Mouse (Mus musculus): Measurements from ENCODE around the gene Upk2.

Gene Upk2

GRCm38 (mm10) chr9:44454891-44455220 lies at the start of gene Upk2:
Gene Upk2 (minus strand): TSS chr9:44454976.
- DNase-seq (ENCODE audit: extremely low spot score, low read depth, low spot score): no peak

- DNase-seq (ENCODE audit: extremely low spot score, low read depth, low spot score): no peak
These were observed 47.2 kb upstream of the Upk2 start for GRCm38 (mm10) chr9:44502006-44502405.

- no peak for DNase-seq (ENCODE audit: extremely low spot score, low read depth, low spot score)
These were observed 46.6 kb upstream of the Upk2 start for GRCm38 (mm10) chr9:44501206-44501879.

- DNase-seq (ENCODE audit: extremely low spot score, low read depth, low spot score): no peak
These were observed 45.9 kb upstream of the Upk2 start for GRCm38 (mm10) chr9:44500638-44501175.

- no peak for DNase-seq (ENCODE audit: extremely low spot score, low read depth, low spot score)
These were observed 45.4 kb upstream of the Upk2 start for GRCm38 (mm10) chr9:44500163-44500533.

- DNase-seq (ENCODE audit: extremely low spot score, low read depth, low spot score): no peak
These were observed 44.8 kb upstream of the Upk2 start for GRCm38 (mm10) chr9:44499356-44500162.

GRCm38 (mm10) chr9:44498421-44499355 lies 43.9 kb upstream of the Upk2 start:
- no peak for DNase-seq (ENCODE audit: extremely low spot score, low read depth, low spot score)

- DNase-seq (ENCODE audit: extremely low spot score, low read depth, low spot score): no peak
These were observed 43.0 kb upstream of the Upk2 start for GRCm38 (mm10) chr9:44497624-44498377.

GRCm38 (mm10) chr9:44496803-44497461 lies 42.2 kb upstream of the Upk2 start:
- DNase-seq (ENCODE audit: extremely low spot score, low read depth, low spot score): no peak

- no peak for DNase-seq (ENCODE audit: extremely low spot score, low read depth, low spot score)
These were observed 41.1 kb upstream of the Upk2 start for GRCm38 (mm10) chr9:44495810-44496344.

GRCm38 (mm10) chr9:44494863-44495809 lies 40.4 kb upstream of the Upk2 start:
- no peak for DNase-seq (ENCODE audit: extremely low spot score, low read depth, low spot score)

GRCm38 (mm10) chr9:44494261-44494862 lies 39.6 kb upstream of the Upk2 start:
- DNase-seq (ENCODE audit: extremely low spot score, low read depth, low spot score): no peak

GRCm38 (mm10) chr9:44492631-44493461 lies 38.1 kb upstream of the Upk2 start:
- DNase-seq (ENCODE audit: extremely low spot score, low read depth, low spot score): no peak

GRCm38 (mm10) chr9:44491351-44491750 lies 36.6 kb upstream of the Upk2 start:
- DNase-seq (ENCODE audit: extremely low spot score, low read depth, low spot score): no peak

GRCm38 (mm10) chr9:44490086-44490967 lies 35.6 kb upstream of the Upk2 start:
- no peak for DNase-seq (ENCODE audit: extremely low spot score, low read depth, low spot score)

GRCm38 (mm10) chr9:44489651-44490085 lies 34.9 kb upstream of the Upk2 start:
- no peak for DNase-seq (ENCODE audit: extremely low spot score, low read depth, low spot score)
